Mouse (Mus musculus) ES-E14 (cell line): Measurements from ENCODE around the gene Cfap61. TPM values are rescaled to one million over a fixed set of nuclear protein-coding genes. Genes with fewer than 3 reads are reported as not detected.

ENCODE experiments used
- DNase-seq: peaks from one replicate; pipeline ENCODE4 v3.0.0-alpha.2; 2013; ENCODE audit warnings: low read depth, low spot score
- H3K27ac ChIP-seq: 2 replicates; pipeline ENCODE4 v1.5.1; 2012; ENCODE audit warnings: low read depth, mild to moderate bottlenecking, low read length, moderate library complexity, mixed read lengths; ENCODE audit not compliant: poor library complexity, insufficient read depth, severe bottlenecking
- H3K36me3 ChIP-seq: 2 replicates; pipeline ENCODE4 v1.6.1; 2012; ENCODE audit warnings: mild to moderate bottlenecking, low read length, moderate library complexity, mixed read lengths; ENCODE audit not compliant: control insufficient read depth, poor library complexity, insufficient read depth, severe bottlenecking
- H3K4me1 ChIP-seq, 2 experiments: fragments of 150-350 bp in 1 of 2; sonication (generic) in 1 of 2; 2 replicates each; pipeline ENCODE4 v1.6.1; 2012; ENCODE audit warnings: low read length in 2 of 2, mild to moderate bottlenecking in 1 of 2, mixed read lengths in 1 of 2; ENCODE audit not compliant: control insufficient read depth in 2 of 2, insufficient read depth in 2 of 2, poor library complexity in 1 of 2
- H3K4me3 ChIP-seq, 2 experiments: fragments of 150-350 bp in 1 of 2; sonication (generic) in 1 of 2; 2 replicates each; pipeline ENCODE4 v1.5.1; 2012; ENCODE audit warnings: low read length in 2 of 2, low read depth in 1 of 2, mild to moderate bottlenecking in 1 of 2, mixed read lengths in 1 of 2; ENCODE audit not compliant: insufficient read depth in 1 of 2, poor library complexity in 1 of 2, severe bottlenecking in 1 of 2
- H3K9ac ChIP-seq: 2 replicates; pipeline ENCODE4 v1.6.1; 2012; ENCODE audit warnings: low read depth, mild to moderate bottlenecking, low read length, mixed read lengths; ENCODE audit not compliant: poor library complexity, insufficient read depth, severe bottlenecking
- H3K9me3 ChIP-seq: fragments of 150-350 bp; sonication (generic); 2 replicates; pipeline ENCODE4 v1.6.1; 2012; ENCODE audit warnings: low read depth, mild to moderate bottlenecking, low read length; ENCODE audit not compliant: control insufficient read depth, insufficient read depth
- CHD2 ChIP-seq: IDR thresholded peaks from 2 replicates; pipeline ENCODE4 v1.6.1; 2014; ENCODE audit warnings: mild to moderate bottlenecking, low read depth, low read length, inconsistent platforms
- HCFC1 ChIP-seq: IDR thresholded peaks from 2 replicates; pipeline ENCODE4 v1.6.1; 2012; ENCODE audit warnings: low read length, inconsistent platforms, borderline replicate concordance; ENCODE audit not compliant: insufficient read depth
- MAFK ChIP-seq: IDR thresholded peaks from 2 replicates; pipeline ENCODE4 v1.6.1; 2014; ENCODE audit warnings: mild to moderate bottlenecking, low read depth, low read length, inconsistent platforms; ENCODE audit not compliant: insufficient read depth
- ZC3H11A ChIP-seq: IDR thresholded peaks from 2 replicates; pipeline ENCODE4 v1.6.1; 2012; ENCODE audit warnings: low read depth, mild to moderate bottlenecking, inconsistent platforms, low read length, borderline replicate concordance
- ZNF384 ChIP-seq: IDR thresholded peaks from 2 replicates; pipeline ENCODE4 v1.6.1; 2012; ENCODE audit warnings: low read depth, low read length, inconsistent platforms
- in situ Hi-C, 2 experiments: fragments of 600-800 bp; cut with MboI; formaldehyde crosslinking; loops; one replicate each; pipeline ENCODE4 v1.15.1; 2025; ENCODE audit warnings: low sequenced_read_pairs in 2 of 2, inconsistent platforms in 1 of 2; ENCODE audit not compliant: unreplicated experiment in 2 of 2
- total RNA-seq: library from RNA; depleted of rRNA; stranded (reverse); fragments of 300-350 nt; gene quantifications from 2 replicates; pipeline ENCODE4 v1.2.3, GENCODE M21; 2012

Cfap61 gene
- total RNA-seq, 1 experiment: 0.45 TPM

DNA sequence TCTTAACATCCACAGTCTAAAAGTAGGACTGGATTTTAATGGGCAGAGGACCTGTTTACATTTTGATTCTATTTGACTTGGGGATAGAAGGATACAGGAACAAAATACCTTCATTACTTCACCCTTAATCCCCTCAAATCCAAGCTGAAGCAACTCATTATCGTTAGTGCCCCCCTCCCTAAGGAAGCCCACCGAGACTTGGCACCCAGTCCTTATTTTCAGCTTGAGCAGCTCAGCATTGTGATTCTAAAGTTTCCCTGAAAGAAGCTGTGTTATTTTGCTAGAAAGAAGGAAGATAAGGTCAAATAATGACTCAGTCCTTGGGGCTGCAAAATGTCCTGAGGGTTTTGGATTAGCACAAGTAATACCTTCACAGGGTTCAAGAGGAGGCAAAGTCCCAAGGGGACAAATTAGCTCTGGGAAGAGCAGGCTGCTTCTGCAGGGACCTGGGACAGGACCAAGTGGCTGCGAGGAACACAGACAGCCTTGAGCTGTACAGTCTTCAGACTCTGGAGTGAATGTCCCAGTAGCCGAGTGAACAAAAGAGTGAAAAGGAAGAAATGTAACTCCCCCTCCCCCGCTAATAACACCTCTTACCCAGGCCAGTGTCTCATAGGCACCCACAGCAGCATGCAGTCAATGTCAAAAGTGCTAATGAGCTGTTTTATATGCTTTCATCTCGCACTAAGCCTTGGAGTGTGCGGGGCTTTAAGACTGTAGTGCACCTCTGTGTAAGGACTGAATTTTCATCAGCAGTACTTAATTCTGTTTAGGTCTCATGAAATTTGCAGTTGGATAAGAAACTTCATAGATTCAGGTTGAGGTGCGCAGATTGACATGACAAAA lies 81.0 kb downstream of the Cfap61 start:
- DNase-seq: no peak
- no peaks in the 10 kb centered on the region for H3K9me3 ChIP-seq
- no peaks in the 10 kb centered on the region for H3K4me1 ChIP-seq
- H3K36me3 ChIP-seq: no peaks in the 10 kb centered on the region
- no peak overlapping the region for H3K27ac ChIP-seq
- H3K4me3 ChIP-seq: no peak overlapping the region
- no peak overlapping the region for H3K9ac ChIP-seq
- TF ChIP-seq CHD2 (no peak), MAFK (no peak)
- in situ Hi-C loops: no loop called here

- no peaks in the 10 kb centered on the region for H3K36me3 ChIP-seq
- no peaks in the 10 kb centered on the region for H3K4me1 ChIP-seq
- in situ Hi-C loops: no loop called here
- H3K9ac ChIP-seq: no peak overlapping the region
- TF ChIP-seq CHD2: no peak
- no peak for TF ChIP-seq MAFK
- no peak for TF ChIP-seq HCFC1
- TF ChIP-seq ZC3H11A: no peak
- no peak for TF ChIP-seq ZNF384
- no peaks in the 10 kb centered on the region for H3K9me3 ChIP-seq
- H3K27ac ChIP-seq: no peak overlapping the region
- no peak for DNase-seq
- no peak overlapping the region for H3K4me3 ChIP-seq
These were observed 88.3 kb downstream of the Cfap61 start for GRCm38 (mm10) chr2:146022846-146023245.

DNA sequence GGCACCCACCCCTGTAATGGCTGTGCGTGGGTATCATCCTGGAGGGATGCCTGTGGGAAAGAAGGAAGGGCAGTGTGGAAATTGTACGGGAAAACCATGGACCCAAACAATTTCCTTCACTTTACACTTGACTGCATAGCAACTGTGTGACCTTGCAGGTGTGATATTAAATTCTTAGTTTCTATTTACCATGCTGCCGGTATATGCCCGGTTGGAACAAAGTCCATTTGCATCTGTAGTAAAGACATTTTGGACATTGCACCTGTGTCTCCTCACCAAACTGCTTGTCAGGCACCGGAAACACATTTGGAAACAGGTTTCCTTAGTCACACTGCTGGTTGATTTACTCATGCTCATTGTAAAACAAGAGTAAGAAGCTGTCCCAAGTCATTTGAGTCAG lies 109.1 kb downstream of the Cfap61 start:
- H3K4me3 ChIP-seq: no peak overlapping the region
- H3K4me1 ChIP-seq: peaks cover 0 to 3% of the 10 kb centered on the region in 2 experiments; a peak in 1 of 4 replicates
- no peaks in the 10 kb centered on the region for H3K36me3 ChIP-seq
- DNase-seq: no peak
- H3K27ac ChIP-seq: no peak overlapping the region
- TF ChIP-seq ZC3H11A (no peak), MAFK (no peak), HCFC1 (no peak), CHD2 (no peak), ZNF384 (no peak)
- no peak overlapping the region for H3K9ac ChIP-seq
- in situ Hi-C loops: no loop called here
- H3K9me3 ChIP-seq: no peaks in the 10 kb centered on the region

DNA sequence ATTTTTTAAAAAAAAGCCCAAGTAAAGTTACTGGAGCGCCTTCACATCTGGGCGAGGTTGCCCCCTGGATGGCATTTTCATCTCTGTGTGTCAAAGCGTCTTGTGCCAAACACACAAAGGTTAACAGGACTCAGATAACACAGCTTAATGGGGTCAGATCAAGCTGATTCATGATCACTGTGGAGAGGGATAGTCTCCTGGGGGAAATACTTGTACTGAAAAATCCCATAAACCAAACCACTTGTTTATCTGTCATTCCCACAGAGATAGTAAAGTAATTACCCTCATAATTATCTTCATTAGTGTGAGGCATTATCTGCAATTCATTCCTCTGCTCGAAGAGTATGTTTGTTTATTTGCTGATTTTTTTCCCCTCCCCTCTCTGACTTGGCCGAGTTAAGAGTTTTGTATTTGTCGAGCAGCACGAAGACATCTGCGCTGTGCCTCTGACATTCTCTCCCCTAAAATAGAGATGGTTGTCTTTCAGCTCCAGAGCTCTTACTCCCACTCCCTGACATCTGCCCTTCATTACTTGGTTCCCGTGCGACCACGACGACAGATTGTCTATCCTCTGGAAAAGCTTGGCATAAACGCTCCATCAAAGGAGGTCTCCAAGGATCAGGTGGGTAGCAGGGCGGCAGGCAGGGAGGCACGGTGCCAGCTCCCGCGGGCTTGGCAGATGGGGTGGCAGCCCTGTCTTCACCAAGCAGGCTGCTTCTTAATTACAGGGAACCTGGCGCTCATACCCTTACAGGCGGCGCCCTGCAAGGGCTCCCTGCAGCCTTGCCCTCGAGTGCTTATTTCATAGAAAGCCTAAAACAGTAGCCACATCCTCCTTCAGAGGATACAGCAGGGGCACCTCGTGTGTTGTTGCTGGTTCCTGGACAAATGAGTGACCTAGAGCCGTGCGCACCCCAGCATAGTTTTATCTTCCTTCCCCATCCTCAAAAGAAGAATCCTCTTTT lies 110.6 kb downstream of the Cfap61 start:
- DNase-seq: no peak
- TF ChIP-seq HCFC1 (no peak), MAFK (no peak), ZC3H11A (no peak), CHD2 (no peak), ZNF384 (no peak)
- Histone ChIP-seq H3K9me3 (no peaks in the 10 kb centered on the region), H3K9ac (peak overlapping the region; percentile 35), H3K4me1 (peaks cover 0 to 5% of the 10 kb centered on the region in 2 experiments; a peak in 1 of 4 replicates), H3K27ac (no peak overlapping the region), H3K4me3 (peak overlapping the region; percentile 9 to 46; a peak in 2 of 4 replicates), H3K36me3 (no peaks in the 10 kb centered on the region)
- in situ Hi-C loops: no loop called here
